Mouse (Mus musculus) neural tube, embryonic 15.5 days (tissue): ENCODE results near the gene 1600014C10Rik. TPM values are rescaled to one million over a fixed set of nuclear protein-coding genes. Genes with fewer than 3 reads are reported as not detected.
A peak's percentile ranks its signal among the peaks of the same experiment; 100 is the strongest.

Experiments
- ATAC-seq: fragments of 200-750 bp; cut with Nextera tagmentation; 2 replicates; pipeline ENCODE4 v1.8.0; 2017; ENCODE audit warnings: mild to moderate bottlenecking, moderate TSS enrichment, moderate library complexity; ENCODE audit not compliant: low FRiP score
- H3K27ac ChIP-seq: fragments of 300-500 bp; sonication (generic); replicated peaks from 2 replicates; pipeline ENCODE4 v1.5.1; 2015; ENCODE audit warnings: mild to moderate bottlenecking, inconsistent platforms
- H3K27me3 ChIP-seq: fragments of 300-500 bp; sonication (generic); replicated peaks from 2 replicates; pipeline ENCODE4 v1.6.1; 2015; ENCODE audit warnings: inconsistent platforms
- H3K36me3 ChIP-seq: fragments of 300-500 bp; sonication (generic); 2 replicates; pipeline ENCODE4 v1.6.1; 2015; ENCODE audit warnings: inconsistent platforms
- H3K4me1 ChIP-seq: fragments of 300-500 bp; sonication (generic); 2 replicates; pipeline ENCODE4 v1.6.1; 2015; ENCODE audit warnings: inconsistent platforms
- H3K4me2 ChIP-seq: fragments of 300-500 bp; sonication (generic); 2 replicates; pipeline ENCODE4 v1.6.1; 2015; ENCODE audit warnings: inconsistent platforms, mild to moderate bottlenecking, moderate library complexity
- H3K4me3 ChIP-seq: fragments of 300-500 bp; sonication (generic); replicated peaks from 2 replicates; pipeline ENCODE4 v1.5.1; 2015; ENCODE audit warnings: mild to moderate bottlenecking, inconsistent platforms
- H3K9ac ChIP-seq: fragments of 300-500 bp; sonication (generic); replicated peaks from 2 replicates; pipeline ENCODE4 v1.6.1; 2015; ENCODE audit warnings: mild to moderate bottlenecking, inconsistent platforms
- H3K9me3 ChIP-seq: fragments of 300-500 bp; sonication (generic); replicated peaks from 2 replicates; pipeline ENCODE4 v1.6.1; 2016; ENCODE audit warnings: inconsistent platforms
- whole genome bisulfite sequencing: fragments of 180-500 bp; shearing (Covaris S2); methylation state at CpG from one replicate; pipeline ENCODE4 v1.1.7; 2015; ENCODE audit warnings: mixed read lengths; 5-methylcytosine and 5-hydroxymethylcytosine counted together
- polyA plus RNA-seq: library from polyadenylated mRNA; unstranded; fragments of >200 nt; fragmentation: Nextera tagmentation; extraction: Ambion mirVana; gene quantifications from 2 replicates; pipeline ENCODE4 v1.2.1, GENCODE M21; 2015

The 1600014C10Rik gene
- polyA plus RNA-seq = 32.0 and 36.2 TPM in 2 replicates

DNA sequence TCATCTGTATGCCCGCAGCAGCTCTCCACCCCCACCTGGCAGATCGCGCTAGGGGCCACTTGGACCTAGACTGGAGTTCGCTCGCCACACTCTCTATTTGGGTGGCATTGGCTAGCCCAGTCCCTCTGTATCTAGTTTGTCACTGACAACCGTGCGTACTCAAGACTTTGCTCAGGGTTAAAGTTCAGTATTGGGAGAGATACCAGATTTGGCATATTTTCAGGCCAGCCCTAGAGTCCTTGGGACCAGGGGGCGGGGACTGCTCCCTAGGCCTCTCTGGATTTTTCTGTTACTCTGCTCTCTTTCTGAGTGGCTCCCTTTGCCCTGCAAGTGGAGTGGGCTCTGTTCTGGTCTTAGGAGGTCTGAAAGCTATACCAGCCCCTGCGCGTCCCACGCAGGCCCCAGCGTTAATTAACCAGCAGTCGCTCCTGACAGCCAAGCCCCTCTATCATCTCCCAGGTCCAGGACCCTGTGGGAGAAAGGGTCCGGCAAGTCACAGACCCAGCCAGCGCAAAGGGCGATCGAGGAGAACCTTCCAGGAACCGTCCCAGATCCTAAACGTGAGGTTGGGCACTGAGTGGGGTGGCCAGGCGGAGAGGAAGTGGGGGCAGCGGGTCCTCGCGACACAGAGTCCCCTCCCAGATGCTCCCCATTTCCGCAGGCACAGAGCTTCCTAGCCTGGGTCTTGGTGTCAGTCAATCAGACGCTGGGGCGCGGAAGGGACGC is at the start of gene 1600014C10Rik:
Gene 1600014C10Rik, plus strand, starts transcription at position 256 of the 726 bp plus-strand sequence.
- Histone ChIP-seq H3K4me3 (peak within 1 kb of the TSS; percentile 60), H3K36me3 (no peaks in the 10 kb centered on the region), H3K27me3 (no peaks in the 10 kb centered on the region), H3K4me1 (peaks cover 24% of the 10 kb centered on the region), H3K9ac (peak within 1 kb of the TSS; percentile 68), H3K27ac (peak within 1 kb of the TSS; percentile 94), H3K4me2 (peak within 1 kb of the TSS; percentile 86), H3K9me3 (no peaks in the 10 kb centered on the region)
- ATAC-seq = peak; percentile 23
- WGBS = 4% methylated on average over 28 of the region's 28 CpGs

DNA sequence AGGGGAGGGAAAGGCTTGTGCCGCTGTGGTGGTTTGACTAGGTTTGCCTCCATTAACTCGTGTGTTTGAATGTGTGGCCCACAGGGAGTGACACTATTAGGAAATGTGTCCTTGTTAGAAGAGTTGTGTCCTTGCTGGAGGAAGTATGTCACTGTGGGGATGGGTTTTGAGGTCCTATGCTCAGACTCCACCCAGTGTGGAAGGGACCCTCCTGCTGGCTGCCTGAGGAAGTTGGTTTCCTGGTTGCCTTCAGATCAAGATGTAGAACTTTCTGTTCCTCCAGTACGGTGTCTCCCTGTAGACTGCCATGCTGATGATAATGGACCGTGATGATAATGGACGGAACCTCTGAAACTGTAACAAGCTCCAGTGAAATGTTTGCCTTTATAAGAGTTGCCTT is 48.5 kb upstream of the 1600014C10Rik start:
- Histone ChIP-seq H3K9me3 (no peaks in the 10 kb centered on the region), H3K9ac (no peak overlapping the region), H3K27ac (no peak overlapping the region), H3K27me3 (0 out of 2 replicates have a peak, but pooled peaks cover 3% of the 10 kb centered on the region), H3K4me2 (no peak overlapping the region), H3K4me1 (peaks cover 12% of the 10 kb centered on the region), H3K4me3 (no peak overlapping the region), H3K36me3 (no peaks in the 10 kb centered on the region)
- ATAC-seq = no peak
- 92% methylated on average over 5 of the region's 5 CpGs for WGBS

DNA sequence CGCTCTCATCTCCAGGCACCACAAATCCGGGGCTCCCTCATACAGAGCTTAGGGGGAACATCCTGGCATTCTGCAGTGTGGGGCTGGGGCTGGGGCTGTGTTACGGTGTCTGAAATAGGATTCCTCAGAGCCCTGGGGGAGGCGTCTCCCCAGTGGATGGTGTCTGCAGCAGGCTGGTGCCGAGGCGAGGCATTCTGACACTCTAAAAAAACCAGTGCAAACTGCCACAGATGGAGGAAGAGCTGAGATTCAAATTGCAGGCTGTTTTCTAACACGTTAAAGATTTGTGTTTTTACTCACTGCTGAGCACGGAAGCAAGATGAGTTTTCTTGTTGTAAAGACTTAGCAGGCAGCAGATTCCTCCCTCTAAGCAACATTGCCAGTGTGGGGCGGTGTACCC is 42.7 kb upstream of the 1600014C10Rik start:
- no peaks in the 10 kb centered on the region for H3K4me1 ChIP-seq
- H3K9ac ChIP-seq = no peak overlapping the region
- ATAC-seq = no peak
- 0 out of 2 replicates have a peak, but pooled peaks cover 3% of the 10 kb centered on the region for H3K27me3 ChIP-seq
- no peak overlapping the region for H3K4me2 ChIP-seq
- H3K9me3 ChIP-seq = no peaks in the 10 kb centered on the region
- H3K36me3 ChIP-seq = no peaks in the 10 kb centered on the region
- no peak overlapping the region for H3K27ac ChIP-seq
- H3K4me3 ChIP-seq = no peak overlapping the region
- WGBS = 55% methylated on average over 9 of the region's 9 CpGs

DNA sequence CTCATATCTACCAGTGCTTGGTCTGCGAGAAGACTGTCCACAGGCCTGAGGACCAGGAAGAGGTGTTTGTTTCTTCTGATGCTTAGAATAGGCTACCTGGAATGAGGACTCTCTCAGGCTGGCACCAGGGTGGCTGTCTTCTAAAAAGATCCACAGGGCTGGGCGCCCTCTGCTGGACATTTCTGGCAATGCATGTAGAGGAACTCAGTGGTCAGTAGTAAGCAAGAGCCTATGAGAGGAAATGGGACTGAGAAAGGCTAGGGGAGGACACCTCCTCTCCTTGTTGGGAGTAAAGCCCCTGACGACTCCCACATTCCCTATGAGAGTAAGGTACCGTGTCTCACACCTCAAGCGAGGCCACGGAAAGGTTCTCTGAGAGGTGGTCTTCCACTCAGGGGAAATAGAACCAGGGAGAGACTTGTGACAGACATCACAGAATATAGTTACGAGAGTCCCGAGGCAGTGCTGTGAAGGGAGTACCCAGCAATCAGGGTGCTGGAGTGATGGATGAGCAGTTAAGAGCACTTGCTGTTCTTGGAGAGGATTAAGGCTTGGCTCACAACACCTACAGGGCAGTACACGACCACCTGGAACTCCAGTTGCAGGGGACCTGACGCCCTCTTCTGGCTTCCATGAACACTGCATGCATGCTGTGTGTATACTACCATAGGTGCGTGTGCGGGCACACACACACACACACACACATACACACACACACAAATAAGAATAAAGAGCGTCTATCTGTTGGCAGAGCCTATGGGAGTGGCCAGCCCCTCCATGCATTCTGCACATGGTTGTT is 41.1 kb upstream of the 1600014C10Rik start:
- no peak overlapping the region for H3K9ac ChIP-seq
- no peak overlapping the region for H3K27ac ChIP-seq
- peak; percentile 58 for ATAC-seq
- no peaks in the 10 kb centered on the region for H3K36me3 ChIP-seq
- no peaks in the 10 kb centered on the region for H3K27me3 ChIP-seq
- no peak overlapping the region for H3K4me3 ChIP-seq
- no peak overlapping the region for H3K4me2 ChIP-seq
- 65% methylated on average over 13 of the region's 13 CpGs for WGBS
- no peaks in the 10 kb centered on the region for H3K9me3 ChIP-seq
- H3K4me1 ChIP-seq = no peaks in the 10 kb centered on the region

DNA sequence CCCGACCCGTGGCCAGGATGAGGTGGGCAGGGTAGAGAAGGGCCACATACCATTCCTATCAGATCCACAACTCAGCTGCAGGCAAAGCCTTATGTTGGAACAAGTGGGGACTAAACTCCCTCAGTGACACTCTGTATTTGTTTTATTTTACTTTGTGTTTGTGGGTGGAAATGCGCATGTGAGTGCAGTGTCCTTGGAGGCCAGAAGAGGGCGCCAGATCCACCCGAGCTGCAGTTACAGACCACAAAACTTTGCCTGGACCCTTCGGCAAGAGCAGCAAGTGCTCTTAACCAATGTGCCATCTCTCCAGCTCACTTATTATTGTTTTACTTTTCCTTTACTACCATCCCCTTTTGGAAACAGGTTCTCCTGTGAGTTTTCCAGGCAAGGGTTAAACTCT is 35.5 kb upstream of the 1600014C10Rik start:
- Histone ChIP-seq H3K27me3 (no peaks in the 10 kb centered on the region), H3K27ac (no peak overlapping the region), H3K9ac (no peak overlapping the region), H3K36me3 (no peaks in the 10 kb centered on the region), H3K4me3 (no peak overlapping the region), H3K4me2 (no peak overlapping the region), H3K9me3 (no peaks in the 10 kb centered on the region), H3K4me1 (no peaks in the 10 kb centered on the region)
- WGBS = 90% methylated on average over 6 of the region's 6 CpGs
- ATAC-seq = no peak

DNA sequence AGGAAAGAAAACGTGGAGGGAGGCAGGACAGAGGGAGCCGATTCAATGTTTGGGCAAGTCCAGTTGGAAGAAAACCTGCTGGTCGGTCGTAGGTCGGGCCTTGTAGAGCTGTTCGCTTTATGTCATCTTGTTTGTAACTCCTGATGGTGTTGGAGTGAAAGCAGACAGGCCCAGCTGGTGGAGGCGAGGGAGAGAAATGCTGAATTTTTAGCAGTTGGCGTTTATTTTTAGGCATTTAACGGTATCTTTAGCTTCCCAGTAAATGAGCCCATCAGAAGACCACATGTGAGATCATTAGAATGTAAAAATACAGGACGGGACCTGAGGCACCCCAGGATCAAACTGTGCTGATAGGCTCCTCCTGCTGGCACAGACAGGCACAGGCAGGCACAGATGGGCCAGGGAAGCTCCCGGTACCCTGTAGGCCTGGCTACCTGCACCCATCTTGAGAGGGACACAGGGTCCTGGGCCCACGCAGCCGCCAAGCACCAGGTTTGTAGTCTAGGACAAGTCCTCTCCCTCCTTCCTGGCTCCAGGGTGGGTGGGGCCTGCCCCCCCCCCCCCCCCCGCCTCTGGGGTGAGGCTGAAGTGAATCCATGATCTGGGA is 31.2 kb upstream of the 1600014C10Rik start:
- Histone ChIP-seq H3K9ac (no peak overlapping the region), H3K27me3 (no peaks in the 10 kb centered on the region), H3K4me1 (no peaks in the 10 kb centered on the region), H3K4me3 (no peak overlapping the region), H3K4me2 (no peak overlapping the region), H3K9me3 (no peaks in the 10 kb centered on the region), H3K36me3 (no peaks in the 10 kb centered on the region), H3K27ac (no peak overlapping the region)
- WGBS = 67% methylated on average over 14 of the region's 14 CpGs
- ATAC-seq = peak; percentile 35; the same call in 1 of the 2 replicates

DNA sequence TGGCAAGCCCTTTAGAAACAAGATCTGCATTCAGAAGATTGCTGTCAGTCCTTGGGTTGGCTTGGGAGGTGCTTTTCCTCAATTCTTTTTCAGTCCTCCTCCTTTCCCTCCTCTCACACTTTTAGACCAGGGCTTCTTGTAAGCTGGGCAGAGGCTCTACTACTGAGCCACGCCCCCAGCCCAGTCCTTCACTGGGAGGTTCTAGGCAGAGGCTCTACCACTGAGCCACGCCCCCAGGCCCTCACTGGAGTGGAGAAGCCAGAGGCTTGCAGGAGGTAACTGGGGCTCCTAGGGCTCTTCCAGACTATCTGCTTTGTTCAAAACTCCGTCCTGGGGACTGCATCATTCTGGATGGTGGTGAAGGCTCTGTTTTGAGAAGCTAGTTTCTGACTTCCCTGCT is 30.4 kb upstream of the 1600014C10Rik start:
- no peak for ATAC-seq
- no peak overlapping the region for H3K4me3 ChIP-seq
- WGBS = 80% methylated on average over 3 of the region's 3 CpGs
- H3K27ac ChIP-seq = no peak overlapping the region
- no peak overlapping the region for H3K9ac ChIP-seq
- no peaks in the 10 kb centered on the region for H3K27me3 ChIP-seq
- H3K4me2 ChIP-seq = no peak overlapping the region
- no peaks in the 10 kb centered on the region for H3K9me3 ChIP-seq
- no peaks in the 10 kb centered on the region for H3K4me1 ChIP-seq
- no peaks in the 10 kb centered on the region for H3K36me3 ChIP-seq

DNA sequence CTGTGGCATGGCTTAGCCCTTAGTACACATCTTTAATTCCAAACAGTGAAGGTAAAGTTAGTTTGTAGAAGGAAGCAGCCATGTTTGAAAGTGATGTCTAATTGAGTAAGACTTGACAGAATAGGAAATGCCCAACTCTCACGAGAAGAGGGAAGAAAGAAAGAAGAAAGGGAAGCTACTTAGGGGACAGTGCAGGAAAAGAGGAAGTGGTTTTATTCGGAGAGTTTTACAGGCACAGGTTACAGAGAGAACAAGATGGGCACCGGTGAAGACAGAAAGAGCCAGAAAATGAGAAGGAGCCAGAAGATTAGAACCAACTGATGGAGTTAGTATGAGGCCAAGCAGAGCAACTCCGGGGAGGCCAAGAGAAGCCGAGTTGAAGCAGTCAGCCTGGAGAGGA is 27.2 kb upstream of the 1600014C10Rik start:
- no peaks in the 10 kb centered on the region for H3K27me3 ChIP-seq
- H3K9ac ChIP-seq = no peak overlapping the region
- WGBS = 89% methylated on average over 5 of the region's 5 CpGs
- no peaks in the 10 kb centered on the region for H3K4me1 ChIP-seq
- H3K4me2 ChIP-seq = no peak overlapping the region
- no peak for ATAC-seq
- H3K4me3 ChIP-seq = no peak overlapping the region
- no peak overlapping the region for H3K27ac ChIP-seq
- H3K36me3 ChIP-seq = no peaks in the 10 kb centered on the region
- no peaks in the 10 kb centered on the region for H3K9me3 ChIP-seq

DNA sequence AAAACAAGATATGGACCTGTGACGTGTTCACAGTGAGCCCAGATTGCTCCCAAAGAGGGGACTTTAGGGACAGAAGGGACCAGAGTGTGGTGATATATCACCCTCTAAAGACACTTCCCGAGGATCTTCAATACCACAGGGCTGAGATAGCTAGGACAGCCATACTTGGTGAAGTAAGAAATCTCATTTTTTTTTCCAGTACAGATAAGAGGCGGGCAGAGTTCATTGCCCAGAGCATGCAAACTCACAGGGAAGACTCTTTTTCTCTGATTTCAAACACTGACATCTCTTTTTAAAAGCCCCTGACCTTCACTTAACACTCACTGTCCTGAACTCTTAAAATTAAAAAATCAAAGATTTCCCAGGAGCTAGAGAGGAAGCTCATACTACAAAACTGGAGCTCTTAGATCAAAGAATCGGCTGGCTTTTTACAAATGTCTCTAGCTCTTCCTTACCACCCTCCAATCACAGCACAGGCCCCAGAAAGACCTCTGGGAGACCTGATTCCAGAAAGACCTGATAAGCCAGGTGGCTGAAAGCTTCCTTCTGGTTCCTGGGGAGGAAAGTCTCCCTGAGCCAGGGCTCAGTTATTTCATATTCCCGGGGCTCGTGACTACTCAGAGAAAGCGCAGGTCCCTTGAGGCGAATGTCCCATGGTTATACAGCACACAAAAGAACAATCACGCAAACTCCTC is 24.1 kb upstream of the 1600014C10Rik start:
- Histone ChIP-seq H3K4me3 (no peak overlapping the region), H3K9ac (no peak overlapping the region), H3K27me3 (no peaks in the 10 kb centered on the region), H3K27ac (no peak overlapping the region), H3K4me2 (no peak overlapping the region), H3K36me3 (no peaks in the 10 kb centered on the region), H3K4me1 (no peaks in the 10 kb centered on the region), H3K9me3 (no peaks in the 10 kb centered on the region)
- WGBS = 83% methylated on average over 9 of the region's 9 CpGs
- no peak for ATAC-seq

DNA sequence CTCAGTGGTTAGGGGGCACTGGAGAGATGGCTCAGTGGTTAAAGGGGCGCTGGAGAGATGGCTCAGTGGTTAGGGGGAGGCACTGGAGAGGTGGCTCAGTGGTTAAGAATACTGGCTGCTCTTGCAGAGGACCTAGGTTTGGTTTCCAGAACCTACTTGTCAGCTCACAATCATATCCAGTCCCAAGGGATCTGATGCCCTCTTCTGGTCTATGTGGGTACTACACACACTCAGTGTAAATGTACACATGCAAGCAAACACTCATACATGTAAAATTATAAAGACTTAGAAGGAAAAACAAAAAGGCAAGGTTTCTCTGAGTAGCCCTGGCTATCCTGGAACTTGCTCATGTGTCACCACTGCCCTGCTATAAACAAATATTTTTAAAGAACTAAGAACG is 21.6 kb upstream of the 1600014C10Rik start:
- H3K9me3 ChIP-seq = no peaks in the 10 kb centered on the region
- H3K4me2 ChIP-seq = no peak overlapping the region
- no peaks in the 10 kb centered on the region for H3K27me3 ChIP-seq
- no peak overlapping the region for H3K4me3 ChIP-seq
- no peak overlapping the region for H3K9ac ChIP-seq
- 97% methylated on average over 2 of the region's 2 CpGs for WGBS
- no peaks in the 10 kb centered on the region for H3K36me3 ChIP-seq
- H3K4me1 ChIP-seq = no peaks in the 10 kb centered on the region
- ATAC-seq = no peak
- H3K27ac ChIP-seq = no peak overlapping the region

DNA sequence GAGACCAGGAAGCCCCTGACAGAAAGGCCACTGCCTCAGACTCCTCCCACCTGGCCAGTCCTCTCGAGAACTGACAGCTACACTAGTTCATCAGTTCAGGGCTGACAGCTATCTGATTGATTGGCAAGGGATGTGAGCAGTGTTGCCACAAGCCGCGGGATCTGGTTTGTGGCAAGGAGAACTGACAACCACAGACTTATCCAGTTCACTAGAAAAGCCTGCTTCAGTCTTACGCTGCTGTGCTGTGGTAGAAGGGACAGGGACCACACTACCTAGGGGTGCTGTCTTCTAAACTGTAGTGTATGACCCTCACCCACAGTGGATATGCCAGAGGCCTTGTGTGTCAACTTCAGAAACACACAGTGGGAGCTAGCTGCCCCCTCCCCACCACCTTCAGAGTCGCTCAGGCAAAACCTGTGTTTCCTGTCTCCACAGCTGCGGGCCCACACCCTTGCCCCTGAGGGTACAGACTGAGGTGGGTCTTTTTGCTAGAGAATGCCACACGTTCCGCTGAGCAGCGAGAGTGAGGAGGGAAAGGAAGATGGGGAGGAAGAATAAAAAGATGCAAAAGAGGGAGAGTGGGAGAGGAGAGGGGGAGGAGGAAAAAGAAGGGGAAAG is 19.5 kb upstream of the 1600014C10Rik start:
- Histone ChIP-seq H3K27ac (no peak overlapping the region), H3K27me3 (no peaks in the 10 kb centered on the region), H3K9me3 (no peaks in the 10 kb centered on the region), H3K4me3 (no peak overlapping the region), H3K9ac (no peak overlapping the region), H3K4me1 (peaks cover 10% of the 10 kb centered on the region; the same call in 1 of the 2 replicates), H3K36me3 (no peaks in the 10 kb centered on the region), H3K4me2 (no peak overlapping the region)
- no peak for ATAC-seq
- WGBS = 63% methylated on average over 9 of the region's 9 CpGs
